Mouse (Mus musculus): ENCODE data around the gene Nfyc. TPM values are rescaled to one million over a fixed set of nuclear protein-coding genes. Genes with fewer than 3 reads are reported as not detected.

The Nfyc gene
- polyA plus RNA-seq, 1 experiment: 44.3 TPM

DNA sequence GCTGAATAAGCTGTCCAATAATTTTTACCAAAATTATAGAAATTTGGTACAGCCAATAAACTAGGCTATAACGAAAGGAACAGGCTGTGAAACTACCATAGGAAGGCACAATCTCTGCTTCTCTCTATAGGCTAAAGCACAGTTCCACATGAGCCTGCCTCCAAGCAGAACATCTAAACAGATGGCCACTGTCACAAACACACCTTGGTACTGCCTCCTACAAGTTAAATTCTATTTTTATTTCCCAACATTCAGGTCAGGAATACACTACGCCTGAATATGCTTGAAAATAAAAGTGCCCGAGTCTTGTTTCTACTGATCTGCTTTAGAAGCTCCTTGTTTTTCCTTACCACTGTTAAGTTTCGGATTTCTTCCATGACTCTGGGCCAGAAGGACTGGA is 41.3 kb downstream of the Nfyc start:
- H3K4me2 ChIP-seq (ENCODE audit: low read depth): no peak overlapping the region
- no peak overlapping the region for H3ac ChIP-seq (ENCODE audit: control insufficient read depth, insufficient read length)
- H3K27me3 ChIP-seq (ENCODE audit: control insufficient read depth, insufficient read depth, insufficient read length): no peaks in the 10 kb centered on the region
- H3K79me2 ChIP-seq (ENCODE audit: control insufficient read depth, insufficient read depth): peaks cover 27% of the 10 kb centered on the region
- TF ChIP-seq POLR2A (IDR thresholded peaks at IDR 0.05; ENCODE audit: insufficient read length, low read depth) (no peak), SRF (IDR thresholded peaks at IDR 0.05; ENCODE audit: control insufficient read depth, insufficient read length, low read depth) (no peak), MYOG (IDR thresholded peaks at IDR 0.05; ENCODE audit: control insufficient read depth in 1 of 3, insufficient read depth in 1 of 3, insufficient read length in 2 of 3, low read depth in 2 of 3) (no peak), TCF3 (IDR thresholded peaks at IDR 0.05; ENCODE audit: insufficient read length, low read depth) (no peak), POLR2AphosphoS2 (IDR thresholded peaks at IDR 0.05; ENCODE audit: insufficient read length, low read depth) (no peak)
- peaks cover 28% of the 10 kb centered on the region for H3K36me3 ChIP-seq (ENCODE audit: control insufficient read depth, insufficient read depth)
- H3K4me3 ChIP-seq: no peak overlapping the region

DNA sequence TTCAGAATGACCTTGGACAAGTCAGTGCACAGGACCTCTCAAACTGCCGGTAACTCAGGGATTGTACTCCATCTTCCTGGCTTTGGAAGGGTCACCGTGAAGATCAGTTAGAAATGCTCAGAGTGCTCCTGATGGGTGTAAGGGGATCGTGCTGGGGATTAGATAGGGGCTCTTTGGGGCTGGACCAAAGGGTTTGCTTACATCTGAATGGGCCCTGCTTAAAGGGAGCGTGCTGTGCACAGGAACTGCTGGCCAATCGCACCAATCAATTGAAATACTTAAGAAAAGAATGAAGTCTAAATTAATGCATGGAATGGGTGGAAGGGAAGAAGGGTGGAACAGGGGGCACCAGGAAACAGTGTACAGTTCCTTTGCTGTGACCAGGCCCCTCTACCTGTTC is 75.6 kb downstream of the Nfyc start:
- H3K27me3 ChIP-seq (ENCODE audit: control insufficient read depth, insufficient read depth, insufficient read length): no peaks in the 10 kb centered on the region
- no peaks in the 10 kb centered on the region for H3K79me2 ChIP-seq (ENCODE audit: control insufficient read depth, insufficient read depth)
- peaks cover 21% of the 10 kb centered on the region for H3K36me3 ChIP-seq (ENCODE audit: control insufficient read depth, insufficient read depth)
- H3K4me2 ChIP-seq (ENCODE audit: low read depth): no peak overlapping the region
- H3K4me3 ChIP-seq: no peak overlapping the region
- no peak overlapping the region for H3ac ChIP-seq (ENCODE audit: control insufficient read depth, insufficient read length)
- no peak for TF ChIP-seq CEBPB (IDR thresholded peaks at IDR 0.05; ENCODE audit: insufficient read depth, poor library complexity, severe bottlenecking)
- no peak for TF ChIP-seq MAX (IDR thresholded peaks at IDR 0.05; ENCODE audit: low read depth)
- TF ChIP-seq REST (IDR thresholded peaks at IDR 0.05; ENCODE audit: insufficient read depth, insufficient read length): no peak
- no peak for TF ChIP-seq E2F4 (IDR thresholded peaks at IDR 0.05; ENCODE audit: insufficient read depth)
- TF ChIP-seq POLR2A (IDR thresholded peaks at IDR 0.05; ENCODE audit: insufficient read length, low read depth): no peak
- TF ChIP-seq SRF (IDR thresholded peaks at IDR 0.05; ENCODE audit: control insufficient read depth, insufficient read length, low read depth): no peak
- TF ChIP-seq MYOD1 (IDR thresholded peaks at IDR 0.05; ENCODE audit: control insufficient read depth in 1 of 3, insufficient read length in 2 of 3, low read depth in 2 of 3): no peak
- TF ChIP-seq TCF12 (IDR thresholded peaks at IDR 0.05; ENCODE audit: insufficient read depth, poor library complexity, severe bottlenecking): no peak
- TF ChIP-seq TCF3 (IDR thresholded peaks at IDR 0.05; ENCODE audit: insufficient read length, low read depth): no peak
- no peak for TF ChIP-seq USF1 (IDR thresholded peaks at IDR 0.05; ENCODE audit: low read depth)
- TF ChIP-seq MYOG (IDR thresholded peaks at IDR 0.05; ENCODE audit: control insufficient read depth in 1 of 3, insufficient read depth in 1 of 3, insufficient read length in 2 of 3, low read depth in 2 of 3): no peak
- no peak for TF ChIP-seq POLR2AphosphoS2 (IDR thresholded peaks at IDR 0.05; ENCODE audit: insufficient read length, low read depth)

DNA sequence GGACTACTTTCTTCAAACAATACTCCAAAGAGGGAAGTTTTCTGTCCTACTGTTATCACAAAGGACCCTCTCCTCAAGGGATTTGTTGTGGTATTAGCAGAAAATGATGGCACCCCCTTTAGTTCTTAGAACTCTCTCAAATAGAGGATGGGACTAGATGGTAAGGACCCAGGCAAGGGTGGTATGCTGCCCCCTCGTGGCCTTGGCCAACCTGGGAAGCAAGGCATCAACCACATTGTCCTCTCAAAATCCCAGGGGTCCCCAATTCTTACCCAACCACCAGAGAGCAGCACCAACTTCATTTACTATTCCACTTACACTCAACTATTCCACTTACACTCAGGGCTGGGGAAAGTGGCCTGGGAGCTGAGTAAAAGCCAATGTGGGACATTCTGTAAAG is 76.1 kb downstream of the Nfyc start:
- TF ChIP-seq REST (IDR thresholded peaks at IDR 0.05; ENCODE audit: insufficient read depth, insufficient read length) (no peak), CEBPB (IDR thresholded peaks at IDR 0.05; ENCODE audit: insufficient read depth, poor library complexity, severe bottlenecking) (no peak), E2F4 (IDR thresholded peaks at IDR 0.05; ENCODE audit: insufficient read depth) (no peak), MAX (IDR thresholded peaks at IDR 0.05; ENCODE audit: low read depth) (no peak)
- Histone ChIP-seq H3ac (ENCODE audit: control insufficient read depth, insufficient read length) (no peak overlapping the region), H3K4me2 (ENCODE audit: low read depth) (no peak overlapping the region), H3K36me3 (ENCODE audit: control insufficient read depth, insufficient read depth) (peaks cover 21% of the 10 kb centered on the region), H3K27me3 (ENCODE audit: control insufficient read depth, insufficient read depth, insufficient read length) (no peaks in the 10 kb centered on the region), H3K4me3 (no peak overlapping the region), H3K79me2 (ENCODE audit: control insufficient read depth, insufficient read depth) (no peaks in the 10 kb centered on the region)

DNA sequence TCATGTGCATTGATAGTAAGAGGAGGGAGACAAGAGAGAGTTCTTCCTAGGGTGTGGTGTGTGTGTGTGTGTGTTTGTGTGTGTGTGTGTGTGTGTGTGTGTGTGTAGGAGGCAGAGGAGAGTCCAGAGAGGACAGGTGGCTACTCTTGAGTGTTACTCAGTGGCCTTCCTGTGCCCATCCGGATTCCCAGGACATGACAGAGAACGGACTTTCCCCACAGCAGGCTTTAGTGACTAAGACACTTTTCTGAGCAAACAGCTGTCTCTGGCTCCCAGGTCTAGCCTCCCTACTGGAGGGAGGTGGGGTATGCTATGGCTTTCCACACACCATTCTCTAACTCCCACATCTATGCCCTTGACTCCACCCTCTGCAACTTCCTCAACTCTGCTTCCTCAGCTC is 81.8 kb downstream of the Nfyc start:
- TF ChIP-seq POLR2A (IDR thresholded peaks at IDR 0.05; ENCODE audit: insufficient read length, low read depth) (no peak), POLR2AphosphoS2 (IDR thresholded peaks at IDR 0.05; ENCODE audit: insufficient read length, low read depth) (no peak), MYOD1 (IDR thresholded peaks at IDR 0.05; ENCODE audit: control insufficient read depth in 1 of 3, insufficient read length in 2 of 3, low read depth in 2 of 3) (peak; percentile 1 to 86 (median 41)), CEBPB (IDR thresholded peaks at IDR 0.05; ENCODE audit: insufficient read depth, poor library complexity, severe bottlenecking) (no peak), REST (IDR thresholded peaks at IDR 0.05; ENCODE audit: insufficient read depth, insufficient read length) (no peak), TCF3 (IDR thresholded peaks at IDR 0.05; ENCODE audit: insufficient read length, low read depth) (no peak), TCF12 (IDR thresholded peaks at IDR 0.05; ENCODE audit: insufficient read depth, poor library complexity, severe bottlenecking) (peak; percentile 57), MYOG (IDR thresholded peaks at IDR 0.05; ENCODE audit: control insufficient read depth in 1 of 3, insufficient read depth in 1 of 3, insufficient read length in 2 of 3, low read depth in 2 of 3) (peak in 2 of 3 experiments; percentile 77 to 78), MAX (IDR thresholded peaks at IDR 0.05; ENCODE audit: low read depth) (no peak), E2F4 (IDR thresholded peaks at IDR 0.05; ENCODE audit: insufficient read depth) (no peak), SRF (IDR thresholded peaks at IDR 0.05; ENCODE audit: control insufficient read depth, insufficient read length, low read depth) (no peak), USF1 (IDR thresholded peaks at IDR 0.05; ENCODE audit: low read depth) (no peak)
- H3K4me2 ChIP-seq (ENCODE audit: low read depth): peak overlapping the region; percentile 27
- H3K36me3 ChIP-seq (ENCODE audit: control insufficient read depth, insufficient read depth): no peaks in the 10 kb centered on the region
- no peaks in the 10 kb centered on the region for H3K79me2 ChIP-seq (ENCODE audit: control insufficient read depth, insufficient read depth)
- no peak overlapping the region for H3ac ChIP-seq (ENCODE audit: control insufficient read depth, insufficient read length)
- peaks cover 7% of the 10 kb centered on the region for H3K27me3 ChIP-seq (ENCODE audit: control insufficient read depth, insufficient read depth, insufficient read length)
- no peak overlapping the region for H3K4me3 ChIP-seq

DNA sequence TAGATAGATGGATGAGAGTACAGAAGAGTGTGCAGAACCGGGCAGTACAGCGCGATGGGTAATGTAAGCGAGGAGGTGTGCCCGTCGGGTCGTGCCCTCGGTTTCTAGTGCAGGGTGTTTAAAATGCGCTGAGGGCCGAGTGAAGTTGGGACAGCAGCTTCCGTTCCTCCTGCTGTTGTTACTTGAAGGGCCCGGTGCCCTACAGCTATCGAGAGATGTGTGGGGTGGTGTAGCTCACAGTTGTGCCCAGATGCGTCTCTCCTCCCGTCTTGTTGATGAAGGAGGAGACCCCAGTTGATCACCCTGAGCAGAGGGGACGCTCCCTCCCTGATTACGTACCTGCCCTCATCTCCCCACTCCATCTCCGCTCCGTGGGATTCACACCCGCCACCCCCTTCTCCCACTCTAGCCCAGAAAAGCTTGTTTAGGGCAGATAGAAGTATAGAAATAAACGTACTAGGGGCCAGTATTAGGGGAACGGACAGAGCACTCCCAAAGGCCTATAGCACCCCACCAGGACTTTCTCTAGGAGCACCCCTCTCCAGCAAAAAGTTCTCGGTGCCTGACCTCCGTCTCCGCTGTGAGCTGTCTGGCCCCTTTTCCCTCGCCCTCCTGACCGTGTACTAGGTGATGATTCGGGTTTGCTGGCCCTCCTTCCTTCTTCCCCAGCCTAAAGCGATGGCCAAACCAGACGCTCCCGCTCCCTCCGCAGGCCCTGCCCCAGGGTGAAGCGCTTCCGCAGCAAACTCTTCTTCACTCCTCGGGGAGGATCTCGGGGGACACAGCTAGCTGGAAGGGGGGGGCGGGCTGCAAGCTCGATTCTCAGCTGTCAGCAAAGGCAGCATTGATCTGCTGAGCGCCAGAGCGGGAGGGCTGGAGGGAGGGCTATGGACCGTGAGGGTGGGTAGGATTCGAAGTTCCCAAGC is 83.2 kb downstream of the Nfyc start, which contains the start of gene Kcnq4:
Gene Kcnq4 (minus strand): TSS at position 672 of the 926 bp plus-strand sequence.
- H3K4me3 ChIP-seq: peak within 1 kb of the TSS; percentile 28
- peaks cover 7% of the 10 kb centered on the region for H3K27me3 ChIP-seq (ENCODE audit: control insufficient read depth, insufficient read depth, insufficient read length)
- peak within 1 kb of the TSS; percentile 27 for H3K4me2 ChIP-seq (ENCODE audit: low read depth)
- H3K79me2 ChIP-seq (ENCODE audit: control insufficient read depth, insufficient read depth): no peaks in the 10 kb centered on the region
- H3ac ChIP-seq (ENCODE audit: control insufficient read depth, insufficient read length): peak within 1 kb of the TSS; percentile 18
- no peaks in the 10 kb centered on the region for H3K36me3 ChIP-seq (ENCODE audit: control insufficient read depth, insufficient read depth)
- no peak for TF ChIP-seq POLR2A (IDR thresholded peaks at IDR 0.05; ENCODE audit: insufficient read length, low read depth)
- TF ChIP-seq TCF12 (IDR thresholded peaks at IDR 0.05; ENCODE audit: insufficient read depth, poor library complexity, severe bottlenecking): no peak
- TF ChIP-seq MYOD1 (IDR thresholded peaks at IDR 0.05; ENCODE audit: control insufficient read depth in 1 of 3, insufficient read length in 2 of 3, low read depth in 2 of 3): no peak
- TF ChIP-seq MAX (IDR thresholded peaks at IDR 0.05; ENCODE audit: low read depth): no peak
- TF ChIP-seq REST (IDR thresholded peaks at IDR 0.05; ENCODE audit: insufficient read depth, insufficient read length): no peak
- no peak for TF ChIP-seq USF1 (IDR thresholded peaks at IDR 0.05; ENCODE audit: low read depth)
- no peak for TF ChIP-seq SRF (IDR thresholded peaks at IDR 0.05; ENCODE audit: control insufficient read depth, insufficient read length, low read depth)
- TF ChIP-seq CEBPB (IDR thresholded peaks at IDR 0.05; ENCODE audit: insufficient read depth, poor library complexity, severe bottlenecking): no peak
- no peak for TF ChIP-seq MYOG (IDR thresholded peaks at IDR 0.05; ENCODE audit: control insufficient read depth in 1 of 3, insufficient read depth in 1 of 3, insufficient read length in 2 of 3, low read depth in 2 of 3)
- no peak for TF ChIP-seq POLR2AphosphoS2 (IDR thresholded peaks at IDR 0.05; ENCODE audit: insufficient read length, low read depth)
- no peak for TF ChIP-seq E2F4 (IDR thresholded peaks at IDR 0.05; ENCODE audit: insufficient read depth)
- no peak for TF ChIP-seq TCF3 (IDR thresholded peaks at IDR 0.05; ENCODE audit: insufficient read length, low read depth)

All from myocyte (in vitro differentiated cells).